Mouse (Mus musculus) embryonic facial prominence, embryonic 13.5 days (tissue): ENCODE measurements at regions not wholly inside any gene's neighbourhood (a gene's known extent, or its start where the extent isn't known, plus 50 kb on each side); places are given as distances from the start of the nearest gene placed in this dataset.
A peak's percentile ranks its signal among the peaks of the same experiment; 100 is the strongest.

Experiments used
- ATAC-seq: fragments of 200-750 bp; cut with Nextera tagmentation; 2 replicates; pipeline ENCODE4 v1.8.0; 2017; ENCODE audit warnings: low read depth; ENCODE audit not compliant: insufficient number of reproducible peaks, insufficient read depth, low FRiP score, low TSS enrichment
- H3K27ac ChIP-seq: fragments of 300-500 bp; sonication (generic); 2 replicates; pipeline ENCODE4 v1.5.1; 2015; ENCODE audit warnings: moderate library complexity, mild to moderate bottlenecking, inconsistent platforms
- H3K27me3 ChIP-seq: fragments of 300-500 bp; sonication (generic); 2 replicates; pipeline ENCODE4 v1.6.1; 2015; ENCODE audit warnings: mild to moderate bottlenecking, inconsistent platforms
- H3K36me3 ChIP-seq: fragments of 300-500 bp; sonication (generic); 2 replicates; pipeline ENCODE4 v1.6.1; 2015; ENCODE audit warnings: mild to moderate bottlenecking, inconsistent platforms
- H3K4me1 ChIP-seq: fragments of 300-500 bp; sonication (generic); 2 replicates; pipeline ENCODE4 v1.6.1; 2015; ENCODE audit warnings: inconsistent platforms
- H3K4me2 ChIP-seq: fragments of 300-500 bp; sonication (generic); 2 replicates; pipeline ENCODE4 v1.6.1; 2015; ENCODE audit warnings: moderate library complexity, mild to moderate bottlenecking, inconsistent platforms
- H3K4me3 ChIP-seq: fragments of 300-500 bp; sonication (generic); 2 replicates; pipeline ENCODE4 v1.5.1; 2015; ENCODE audit warnings: mild to moderate bottlenecking, inconsistent platforms
- H3K9ac ChIP-seq: fragments of 300-500 bp; sonication (generic); 2 replicates; pipeline ENCODE4 v1.6.1; 2015; ENCODE audit warnings: mild to moderate bottlenecking, inconsistent platforms
- H3K9me3 ChIP-seq: fragments of 300-500 bp; sonication (generic); 2 replicates; pipeline ENCODE4 v1.6.1; 2016; ENCODE audit warnings: inconsistent platforms
- WGBS: fragments of 180-500 bp; shearing (Covaris S2); methylation state at CpG from one replicate; pipeline ENCODE4 v1.1.7; 2015; ENCODE audit warnings: mixed read lengths; 5-methylcytosine and 5-hydroxymethylcytosine counted together

GRCm38 (mm10) chr15:10767535-10767934, 53.1 kb upstream of the Rai14 start:
- ATAC-seq: no peak
- 81% methylated on average over 6 of the region's 6 CpGs for WGBS

GRCm38 (mm10) chr15:10770410-10771310, 56.2 kb upstream of the Rai14 start:
- no peak for ATAC-seq
- Histone ChIP-seq H3K27me3 (no peaks in the 10 kb centered on the region), H3K9me3 (no peaks in the 10 kb centered on the region), H3K4me2 (no peak overlapping the region), H3K36me3 (no peaks in the 10 kb centered on the region), H3K9ac (no peak overlapping the region), H3K27ac (0 out of 2 replicates have a peak overlapping the region, but pooled peaks have one; percentile 12), H3K4me1 (peaks cover 5% of the 10 kb centered on the region; the same call in 1 of the 2 replicates), H3K4me3 (no peak overlapping the region)
- 49% methylated on average over 5 of the region's 5 CpGs for WGBS

More at GRCm38 (mm10) chr15:10767535-10767934, 53.1 kb upstream of the Rai14 start:
- Histone ChIP-seq H3K4me3 (no peak overlapping the region), H3K9ac (no peak overlapping the region), H3K27me3 (no peaks in the 10 kb centered on the region), H3K4me1 (peaks cover 10% of the 10 kb centered on the region), H3K4me2 (no peak overlapping the region), H3K9me3 (no peaks in the 10 kb centered on the region), H3K27ac (no peak overlapping the region), H3K36me3 (no peaks in the 10 kb centered on the region)

GRCm38 (mm10) chr15:10771311-10771690, 56.9 kb upstream of the Rai14 start:
- Histone ChIP-seq H3K4me3 (no peak overlapping the region), H3K4me1 (peaks cover 5% of the 10 kb centered on the region; the same call in 1 of the 2 replicates), H3K9me3 (no peaks in the 10 kb centered on the region), H3K4me2 (no peak overlapping the region), H3K36me3 (no peaks in the 10 kb centered on the region), H3K27me3 (no peaks in the 10 kb centered on the region), H3K9ac (no peak overlapping the region), H3K27ac (0 out of 2 replicates have a peak overlapping the region, but pooled peaks have one; percentile 12)
- 29% methylated on average over 4 of the region's 4 CpGs for WGBS
- no peak for ATAC-seq

- Histone ChIP-seq H3K9ac (no peak overlapping the region), H3K9me3 (no peaks in the 10 kb centered on the region), H3K4me2 (no peak overlapping the region), H3K27me3 (no peaks in the 10 kb centered on the region), H3K4me1 (no peaks in the 10 kb centered on the region), H3K36me3 (no peaks in the 10 kb centered on the region), H3K4me3 (no peak overlapping the region), H3K27ac (no peak overlapping the region)
- ATAC-seq: no peak
- WGBS: 78% methylated on average over 13 of the region's 13 CpGs
These were observed 65.7 kb upstream of the Rai14 start for GRCm38 (mm10) chr15:10779941-10780620.

- H3K27ac ChIP-seq: no peak overlapping the region
- WGBS: 64% methylated on average over 6 of the region's 6 CpGs
- H3K36me3 ChIP-seq: no peaks in the 10 kb centered on the region
- no peak overlapping the region for H3K4me2 ChIP-seq
- H3K4me3 ChIP-seq: no peak overlapping the region
- no peak overlapping the region for H3K9ac ChIP-seq
- H3K9me3 ChIP-seq: no peaks in the 10 kb centered on the region
- no peaks in the 10 kb centered on the region for H3K4me1 ChIP-seq
- no peaks in the 10 kb centered on the region for H3K27me3 ChIP-seq
- ATAC-seq: no peak
These were observed 74.9 kb upstream of the Rai14 start for GRCm38 (mm10) chr15:10789371-10789770.

- Histone ChIP-seq H3K9ac (no peak overlapping the region), H3K4me2 (no peak overlapping the region), H3K4me1 (no peaks in the 10 kb centered on the region), H3K4me3 (no peak overlapping the region), H3K27ac (no peak overlapping the region), H3K9me3 (no peaks in the 10 kb centered on the region), H3K27me3 (no peaks in the 10 kb centered on the region), H3K36me3 (no peaks in the 10 kb centered on the region)
- 78% methylated on average over 3 of the region's 3 CpGs for WGBS
- ATAC-seq: no peak
These were observed 76.6 kb upstream of the Rai14 start for GRCm38 (mm10) chr15:10790862-10791497.

- H3K27me3 ChIP-seq: no peaks in the 10 kb centered on the region
- no peak for ATAC-seq
- H3K4me3 ChIP-seq: no peak overlapping the region
- no peak overlapping the region for H3K4me2 ChIP-seq
- H3K27ac ChIP-seq: no peak overlapping the region
- H3K36me3 ChIP-seq: no peaks in the 10 kb centered on the region
- H3K9ac ChIP-seq: no peak overlapping the region
- 78% methylated on average over 3 of the region's 3 CpGs for whole genome bisulfite sequencing
- no peaks in the 10 kb centered on the region for H3K4me1 ChIP-seq
- no peaks in the 10 kb centered on the region for H3K9me3 ChIP-seq
These were observed 77.2 kb upstream of the Rai14 start for GRCm38 (mm10) chr15:10791516-10792112.

GRCm38 (mm10) chr15:10792156-10792555, 77.7 kb upstream of the Rai14 start:
- Histone ChIP-seq H3K36me3 (no peaks in the 10 kb centered on the region), H3K4me1 (no peaks in the 10 kb centered on the region), H3K27ac (no peak overlapping the region), H3K4me3 (no peak overlapping the region), H3K9me3 (no peaks in the 10 kb centered on the region), H3K4me2 (no peak overlapping the region), H3K9ac (no peak overlapping the region), H3K27me3 (no peaks in the 10 kb centered on the region)
- 85% methylated on average over 7 of the region's 7 CpGs for WGBS
- no peak for ATAC-seq

- no peak overlapping the region for H3K9ac ChIP-seq
- no peak overlapping the region for H3K4me3 ChIP-seq
- H3K36me3 ChIP-seq: no peaks in the 10 kb centered on the region
- no peaks in the 10 kb centered on the region for H3K9me3 ChIP-seq
- ATAC-seq: no peak
- no peaks in the 10 kb centered on the region for H3K4me1 ChIP-seq
- 92% methylated on average over 7 of the region's 7 CpGs for WGBS
- no peak overlapping the region for H3K27ac ChIP-seq
- no peaks in the 10 kb centered on the region for H3K27me3 ChIP-seq
- no peak overlapping the region for H3K4me2 ChIP-seq
These were observed 80.8 kb upstream of the Rai14 start for GRCm38 (mm10) chr15:10795126-10795792.

- Histone ChIP-seq H3K4me3 (no peak overlapping the region), H3K4me2 (no peak overlapping the region), H3K4me1 (no peaks in the 10 kb centered on the region), H3K27me3 (no peaks in the 10 kb centered on the region), H3K9me3 (no peaks in the 10 kb centered on the region), H3K36me3 (no peaks in the 10 kb centered on the region), H3K9ac (no peak overlapping the region), H3K27ac (no peak overlapping the region)
- no peak for ATAC-seq
These were observed 85.2 kb upstream of the Rai14 start for GRCm38 (mm10) chr15:10799656-10800055.

- ATAC-seq: no peak; the same call in 1 of the 2 replicates
- no peak overlapping the region for H3K4me2 ChIP-seq
- no peaks in the 10 kb centered on the region for H3K36me3 ChIP-seq
- H3K27ac ChIP-seq: no peak overlapping the region
- H3K9me3 ChIP-seq: no peaks in the 10 kb centered on the region
- H3K4me3 ChIP-seq: no peak overlapping the region
- H3K9ac ChIP-seq: no peak overlapping the region
- peaks cover 15% of the 10 kb centered on the region for H3K4me1 ChIP-seq
- 82% methylated on average over 2 of the region's 2 CpGs for WGBS
- H3K27me3 ChIP-seq: no peaks in the 10 kb centered on the region
These were observed 99.8 kb upstream of the Rai14 start for GRCm38 (mm10) chr15:10814195-10814594.
